Mouse (Mus musculus) 3134 (cell line): ENCODE results near the gene Orai1.

Source experiments
- DNase-seq: peaks from one replicate; pipeline ENCODE4 v3.0.0-alpha.2; 2011; ENCODE audit warnings: low spot score; ENCODE audit not compliant: insufficient read length; ENCODE audit errors: extremely low read depth

Orai1 gene

DNA sequence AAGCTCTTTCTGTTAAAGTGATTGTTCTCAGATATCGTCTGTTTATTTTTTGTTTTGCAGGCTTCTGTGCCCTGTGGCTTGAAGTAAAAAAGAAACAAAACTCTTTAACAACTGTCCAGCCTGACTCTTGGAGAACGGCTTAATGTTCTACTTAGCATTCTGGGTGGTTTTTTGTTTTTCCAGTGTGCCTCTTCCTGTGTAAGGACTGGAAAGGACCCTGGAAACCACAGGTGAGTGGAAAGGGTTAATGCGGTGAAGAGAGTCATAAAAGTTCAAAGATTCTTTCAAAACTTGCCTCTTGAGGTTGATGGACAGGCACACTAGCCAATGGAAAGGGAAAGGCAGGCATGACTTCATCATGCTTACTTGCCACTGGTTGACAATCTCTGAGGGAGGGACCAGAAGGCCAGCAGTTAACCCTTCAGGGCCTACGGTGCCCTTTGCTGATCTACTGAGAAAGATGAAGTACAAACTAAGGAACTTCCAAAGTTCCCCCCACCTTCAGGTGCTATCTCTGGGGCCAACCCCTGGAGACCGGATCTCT lies 20.5 kb upstream of the Orai1 start:
- peak; percentile 48 for DNase-seq

DNA sequence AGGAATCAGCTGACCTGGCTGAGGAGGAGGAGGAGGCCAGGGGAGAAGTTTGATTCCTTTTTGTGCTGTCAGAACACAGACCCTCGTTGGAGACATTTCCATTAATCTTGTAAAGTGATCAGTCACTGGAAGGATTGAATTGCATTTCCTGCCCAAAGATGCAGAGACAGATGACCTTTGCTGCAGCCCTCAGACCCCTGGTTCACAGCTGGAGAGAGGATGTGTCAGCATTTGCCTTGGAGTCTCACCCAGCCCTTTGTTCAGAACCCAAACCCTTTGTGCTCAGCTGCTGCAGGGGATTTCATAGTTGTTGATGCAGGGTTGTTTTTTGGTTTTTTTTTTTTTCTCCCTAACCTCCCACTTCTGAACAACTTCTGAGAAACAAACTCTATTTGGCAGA lies 20.0 kb upstream of the Orai1 start:
- DNase-seq: no peak

GRCm38 (mm10) chr5:122997205-122998204 lies 17.4 kb upstream of the Orai1 start:
- DNase-seq: no peak

- DNase-seq: no peak
Observed at GRCm38 (mm10) chr5:123000901-123001300, 14.0 kb upstream of the Orai1 start.

GRCm38 (mm10) chr5:123005716-123006592 lies 8.9 kb upstream of the Orai1 start:
- no peak for DNase-seq

- DNase-seq: no peak
Observed at GRCm38 (mm10) chr5:123008877-123009493, 5.9 kb upstream of the Orai1 start.

GRCm38 (mm10) chr5:123009873-123010272 lies 5.0 kb upstream of the Orai1 start:
- no peak for DNase-seq

DNA sequence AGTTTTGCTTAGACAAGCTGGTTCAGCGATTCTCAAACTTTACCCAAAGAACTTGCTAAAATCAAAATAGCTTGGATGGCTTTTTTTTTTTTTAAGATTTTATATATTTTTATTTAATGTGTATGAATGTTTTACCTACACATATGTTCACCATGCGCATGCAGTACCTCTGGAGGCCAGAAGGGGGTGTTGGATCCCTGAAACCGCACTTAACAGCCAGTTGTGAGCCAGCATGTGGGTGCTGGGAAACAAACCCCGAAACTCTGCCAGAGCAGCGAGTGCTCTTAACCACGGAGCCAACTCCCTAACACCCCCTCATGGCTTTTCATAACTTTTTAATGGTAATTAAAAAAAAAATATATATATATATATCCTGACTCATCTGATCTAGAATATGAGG lies 4.1 kb upstream of the Orai1 start:
- no peak for DNase-seq

GRCm38 (mm10) chr5:123011705-123012104 lies 3.2 kb upstream of the Orai1 start:
- no peak for DNase-seq

DNA sequence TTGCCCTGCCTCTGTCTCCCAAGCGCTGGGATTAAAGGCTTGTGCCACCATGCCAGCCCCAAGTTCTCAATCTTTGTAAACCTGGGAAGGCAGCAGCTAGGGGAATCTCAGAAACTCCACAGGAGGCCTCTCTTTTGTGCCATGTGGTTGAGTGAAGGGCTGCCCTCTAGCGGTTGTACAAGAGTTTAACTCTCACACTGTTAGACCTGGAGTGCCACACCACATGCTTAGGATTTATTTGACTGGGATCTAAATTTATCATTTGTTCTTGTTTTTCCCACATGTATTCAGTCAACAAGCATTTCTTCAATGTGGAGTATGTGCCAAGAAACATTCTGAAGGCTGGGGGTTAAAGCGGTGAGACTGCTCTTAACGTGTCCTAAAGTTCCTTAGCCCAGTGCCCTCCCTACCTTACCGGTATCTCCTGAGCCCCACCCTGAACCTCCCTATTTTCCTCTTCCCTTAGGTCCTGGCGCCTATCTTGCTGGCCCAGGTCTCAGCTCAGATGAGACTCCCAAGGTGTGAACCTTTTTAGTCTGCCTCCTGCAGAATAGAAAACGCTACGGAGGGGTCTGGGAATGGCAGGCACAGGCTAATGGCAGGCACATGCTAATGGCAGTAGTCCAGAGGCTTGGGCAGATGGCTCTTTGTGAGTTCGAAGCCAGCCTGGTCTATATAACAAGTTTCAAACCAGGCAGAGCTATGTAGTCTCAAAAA lies 1.1 kb upstream of the Orai1 start:
- DNase-seq: peak; percentile 35

DNA sequence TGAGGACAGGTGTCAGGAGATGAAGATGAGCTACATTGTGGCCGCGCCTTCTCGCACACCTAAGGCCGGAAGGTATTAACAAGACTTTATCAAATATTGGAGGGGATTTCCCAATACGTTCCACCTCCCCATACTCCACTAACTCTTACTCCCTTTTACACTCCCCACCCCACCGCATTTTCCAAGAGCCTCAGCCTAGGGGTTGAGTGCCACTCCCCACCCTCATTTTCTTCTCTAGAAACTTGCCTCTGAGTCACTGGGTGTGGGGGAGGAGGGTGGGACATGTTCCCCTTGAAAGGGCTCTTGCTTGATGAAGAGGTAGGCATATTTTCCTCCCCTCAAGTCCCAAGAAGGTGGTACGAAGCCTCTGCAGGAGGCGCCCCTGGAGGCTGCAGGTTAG lies 1.0 kb downstream of the Orai1 start:
- DNase-seq: no peak

DNA sequence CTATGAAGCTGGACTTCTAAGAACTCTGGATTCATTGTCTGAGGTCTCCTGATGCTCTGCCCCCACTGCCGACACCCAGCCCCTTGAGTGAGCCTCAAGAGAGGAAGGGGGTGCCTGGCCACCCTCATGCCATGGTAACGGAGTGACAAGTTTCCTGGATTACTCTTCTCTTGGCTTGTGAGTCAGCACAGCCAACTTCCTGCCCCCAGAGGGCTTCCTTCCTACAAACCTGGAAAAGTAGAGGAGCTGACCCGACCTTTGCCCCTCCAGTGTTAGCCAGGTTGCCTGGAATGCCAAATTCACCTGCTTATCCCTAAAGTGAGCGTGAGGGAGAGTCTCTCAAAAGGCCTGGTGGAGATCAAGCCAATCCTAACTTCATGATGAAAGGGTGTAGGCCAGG lies 2.6 kb downstream of the Orai1 start:
- no peak for DNase-seq

DNA sequence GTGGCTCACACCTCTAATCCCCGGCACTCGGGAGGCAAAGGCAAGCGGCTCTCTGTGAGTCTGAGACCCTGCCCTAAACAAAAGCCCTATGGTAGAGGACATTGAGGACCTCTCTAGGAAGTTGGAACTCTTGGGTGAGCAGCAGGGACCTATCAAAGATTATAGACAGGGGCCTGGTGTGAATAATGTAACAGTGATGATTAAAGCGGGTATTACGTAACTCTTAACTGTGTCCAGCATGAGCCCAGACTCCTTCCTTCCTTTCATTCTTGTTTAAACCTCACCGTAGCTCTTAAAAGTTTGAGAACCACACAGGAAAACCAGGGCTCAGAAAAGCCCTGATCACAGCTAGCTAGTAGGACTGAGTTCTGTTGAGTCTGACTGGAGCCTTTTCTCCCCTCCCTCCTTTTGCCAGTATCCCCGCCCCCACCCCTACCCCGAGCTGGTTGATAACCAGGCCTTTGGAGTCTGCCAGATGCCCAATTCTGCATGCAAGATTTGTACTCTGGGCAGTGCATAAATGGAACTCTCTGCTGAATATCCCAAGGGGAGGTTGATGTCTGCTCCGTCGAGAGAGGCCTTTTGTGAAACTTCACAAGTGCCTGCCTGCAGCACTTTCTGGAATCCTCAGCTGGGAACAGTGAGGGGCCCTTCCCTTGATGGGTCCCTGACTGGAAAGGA lies 4.6 kb downstream of the Orai1 start:
- no peak for DNase-seq

DNA sequence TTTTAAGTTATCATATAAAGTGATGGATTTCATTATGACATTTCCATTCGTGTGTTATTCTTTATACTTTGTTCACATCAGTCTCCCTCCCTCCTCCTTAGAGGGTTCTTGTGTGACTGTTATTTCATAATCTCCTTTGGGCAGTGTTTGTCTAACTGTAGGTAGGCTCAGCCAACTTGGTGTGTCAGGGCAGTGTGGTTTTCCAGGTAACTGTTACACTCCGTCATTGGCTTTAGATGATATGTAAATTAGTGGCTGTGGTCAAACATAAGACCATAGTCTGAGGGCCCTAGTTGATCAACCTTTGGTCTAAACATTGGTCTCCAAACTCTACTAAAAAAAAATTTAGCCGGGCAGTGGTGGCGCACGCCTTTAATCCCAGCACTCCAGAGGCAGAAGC lies 5.6 kb downstream of the Orai1 start:
- DNase-seq: no peak

DNA sequence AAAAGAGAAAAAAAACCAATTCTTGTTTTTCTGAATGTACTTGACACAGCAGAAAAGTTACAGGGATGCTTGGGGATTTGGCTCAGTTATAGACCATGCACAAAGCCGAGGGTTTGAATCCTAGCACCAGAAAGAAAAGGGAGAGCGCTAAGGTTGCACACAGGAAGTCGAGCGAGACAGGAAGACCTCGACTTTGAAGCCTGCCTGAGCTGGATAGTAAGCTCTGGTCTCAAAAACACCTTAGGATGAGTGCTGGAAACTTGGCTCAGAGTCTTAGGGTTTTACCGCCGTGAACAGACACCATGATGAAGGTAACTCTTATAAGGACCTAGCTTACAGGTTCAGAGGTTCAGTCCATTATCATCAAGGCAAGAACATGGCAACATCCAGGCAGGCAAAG lies 6.6 kb downstream of the Orai1 start:
- no peak for DNase-seq

- no peak for DNase-seq
Observed at GRCm38 (mm10) chr5:123023049-123023448, 8.2 kb downstream of the Orai1 start.

- no peak for DNase-seq
Observed at GRCm38 (mm10) chr5:123024312-123024711, 9.4 kb downstream of the Orai1 start.

- DNase-seq: no peak
Observed at GRCm38 (mm10) chr5:123024965-123025573, 10.2 kb downstream of the Orai1 start.

DNA sequence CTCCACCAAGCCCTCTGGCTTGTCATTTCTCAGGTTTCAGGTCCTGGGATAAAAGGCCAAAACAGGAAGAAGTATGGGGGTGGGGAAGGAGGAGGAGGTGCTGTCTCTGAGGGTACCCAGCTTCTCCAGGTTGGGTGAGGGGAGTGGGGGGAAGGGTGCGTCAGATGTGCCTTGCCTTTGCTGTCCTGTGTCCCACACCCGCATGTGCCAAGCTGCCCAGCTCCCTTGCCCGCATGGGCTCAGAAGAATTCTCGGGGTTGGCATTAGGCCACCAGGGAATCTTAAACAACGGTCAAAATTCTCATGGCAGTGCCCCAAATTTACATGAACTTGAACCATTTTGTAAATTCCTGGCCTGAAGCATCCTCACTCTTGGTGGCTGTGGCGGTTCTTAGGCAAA lies 11.5 kb downstream of the Orai1 start:
- no peak for DNase-seq
